Mouse (Mus musculus) neural tube, embryonic 14.5 days (tissue): ENCODE results near the gene Prkn. TPM values are rescaled to one million over a fixed set of nuclear protein-coding genes. Genes with fewer than 3 reads are reported as not detected.

ENCODE experiments used
- ATAC-seq: fragments of 200-750 bp; cut with Nextera tagmentation; 2 replicates; pipeline ENCODE4 v1.8.0; 2017; ENCODE audit warnings: low read depth, mild to moderate bottlenecking, moderate TSS enrichment, moderate library complexity
- H3K27ac ChIP-seq: fragments of 300-500 bp; sonication (generic); 2 replicates; pipeline ENCODE4 v1.5.1; 2014; ENCODE audit warnings: low read depth, mild to moderate bottlenecking, control low read depth, low read length, moderate library complexity, mixed read lengths
- H3K27me3 ChIP-seq: fragments of 300-500 bp; sonication (generic); 2 replicates; pipeline ENCODE4 v1.6.1; 2014; ENCODE audit warnings: low read length; ENCODE audit not compliant: control insufficient read depth, insufficient read depth
- H3K36me3 ChIP-seq: fragments of 300-500 bp; sonication (generic); 2 replicates; pipeline ENCODE4 v1.6.1; 2014; ENCODE audit warnings: low read length, mixed read lengths; ENCODE audit not compliant: control insufficient read depth, insufficient read depth
- H3K4me1 ChIP-seq: fragments of 300-500 bp; sonication (generic); 2 replicates; pipeline ENCODE4 v1.6.1; 2014; ENCODE audit warnings: low read length; ENCODE audit not compliant: control insufficient read depth, insufficient read depth
- H3K4me2 ChIP-seq: fragments of 300-500 bp; sonication (generic); 2 replicates; pipeline ENCODE4 v1.6.1; 2014; ENCODE audit warnings: mild to moderate bottlenecking, low read depth, low read length, control low read depth
- H3K4me3 ChIP-seq: fragments of 300-500 bp; sonication (generic); 2 replicates; pipeline ENCODE4 v1.5.1; 2014; ENCODE audit warnings: low read depth, low read length, control low read depth, mixed read lengths
- H3K9ac ChIP-seq: fragments of 300-500 bp; sonication (generic); replicated peaks from 2 replicates; pipeline ENCODE4 v1.6.1; 2014; ENCODE audit warnings: low read depth, mild to moderate bottlenecking, control low read depth, low read length, mixed read lengths
- H3K9me3 ChIP-seq: fragments of 300-500 bp; sonication (generic); 2 replicates; pipeline ENCODE4 v1.6.1; 2016; ENCODE audit warnings: low read length; ENCODE audit not compliant: control insufficient read depth
- WGBS: fragments of 180-500 bp; shearing (Covaris S2); extraction: QIAGEN DNeasy Blood & Tissue Kit; methylation state at CpG from one replicate; pipeline ENCODE4 v1.1.7; 2014; 5-methylcytosine and 5-hydroxymethylcytosine counted together
- polyA plus RNA-seq: library from polyadenylated mRNA; unstranded; fragments of >200 nt; fragmentation: Nextera tagmentation; extraction: Ambion mirVana; gene quantifications from 2 replicates; pipeline ENCODE4 v1.2.1, GENCODE M21; 2014

Prkn gene
- polyA plus RNA-seq, 1 experiment from 2014 or later: 7.3 TPM

GRCm38 (mm10) chr17:12045861-12046273 lies 1205.7 kb downstream of the Prkn start:
- H3K4me3 ChIP-seq: no peak overlapping the region
- H3K36me3 ChIP-seq: no peaks in the 10 kb centered on the region
- no peaks in the 10 kb centered on the region for H3K9me3 ChIP-seq
- ATAC-seq: no peak
- 39% methylated on average over 5 of the region's 5 CpGs for WGBS
- no peak overlapping the region for H3K9ac ChIP-seq
- no peak overlapping the region for H3K4me2 ChIP-seq
- H3K27me3 ChIP-seq: 0 out of 2 replicates have a peak, but pooled peaks cover 2% of the 10 kb centered on the region
- H3K27ac ChIP-seq: no peak overlapping the region
- no peaks in the 10 kb centered on the region; the same call in 1 of the 2 replicates for H3K4me1 ChIP-seq

GRCm38 (mm10) chr17:12047032-12047431 lies 1206.8 kb downstream of the Prkn start:
- 54% methylated on average over 7 of the region's 7 CpGs for WGBS
- H3K27me3 ChIP-seq: 0 out of 2 replicates have a peak, but pooled peaks cover 2% of the 10 kb centered on the region
- no peaks in the 10 kb centered on the region; the same call in 1 of the 2 replicates for H3K4me1 ChIP-seq
- no peak overlapping the region for H3K4me2 ChIP-seq
- H3K9ac ChIP-seq: no peak overlapping the region
- no peak overlapping the region for H3K4me3 ChIP-seq
- no peak for ATAC-seq
- H3K27ac ChIP-seq: no peak overlapping the region
- no peaks in the 10 kb centered on the region for H3K36me3 ChIP-seq
- no peaks in the 10 kb centered on the region for H3K9me3 ChIP-seq

DNA sequence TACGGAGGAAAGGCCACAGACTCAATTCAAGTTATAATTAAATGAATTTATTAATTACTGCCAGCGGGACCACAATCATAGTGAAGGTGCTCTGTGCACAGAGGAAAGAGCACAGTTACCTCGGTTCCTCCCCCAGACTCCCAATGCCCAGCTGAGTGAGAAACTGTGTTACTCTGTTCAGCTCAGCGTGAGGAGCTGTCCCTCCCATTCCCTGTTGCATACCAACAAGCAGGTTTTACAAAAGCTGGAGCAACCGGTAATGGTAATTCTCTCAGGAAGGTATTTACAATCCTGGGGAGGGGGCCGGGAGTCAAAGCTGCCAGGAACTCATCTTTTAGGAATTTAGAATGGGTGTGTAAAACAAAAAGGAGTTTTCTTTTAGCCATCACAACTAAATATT lies 1207.3 kb downstream of the Prkn start:
- 16% methylated on average over 6 of the region's 6 CpGs for WGBS
- no peaks in the 10 kb centered on the region for H3K9me3 ChIP-seq
- 0 out of 2 replicates have a peak, but pooled peaks cover 2% of the 10 kb centered on the region for H3K27me3 ChIP-seq
- H3K27ac ChIP-seq: no peak overlapping the region
- no peak overlapping the region for H3K4me3 ChIP-seq
- H3K9ac ChIP-seq: no peak overlapping the region
- no peaks in the 10 kb centered on the region; the same call in 1 of the 2 replicates for H3K4me1 ChIP-seq
- ATAC-seq: no peak
- no peaks in the 10 kb centered on the region for H3K36me3 ChIP-seq
- H3K4me2 ChIP-seq: no peak overlapping the region

- 78% methylated on average over 9 of the region's 9 CpGs for WGBS
- no peak overlapping the region for H3K9ac ChIP-seq
- H3K27me3 ChIP-seq: 0 out of 2 replicates have a peak, but pooled peaks cover 2% of the 10 kb centered on the region
- no peak overlapping the region for H3K27ac ChIP-seq
- no peak overlapping the region for H3K4me2 ChIP-seq
- ATAC-seq: no peak
- H3K9me3 ChIP-seq: no peaks in the 10 kb centered on the region
- H3K36me3 ChIP-seq: no peaks in the 10 kb centered on the region
- H3K4me3 ChIP-seq: no peak overlapping the region
- H3K4me1 ChIP-seq: no peaks in the 10 kb centered on the region; the same call in 1 of the 2 replicates
These were observed 1208.7 kb downstream of the Prkn start for GRCm38 (mm10) chr17:12048695-12049490.

DNA sequence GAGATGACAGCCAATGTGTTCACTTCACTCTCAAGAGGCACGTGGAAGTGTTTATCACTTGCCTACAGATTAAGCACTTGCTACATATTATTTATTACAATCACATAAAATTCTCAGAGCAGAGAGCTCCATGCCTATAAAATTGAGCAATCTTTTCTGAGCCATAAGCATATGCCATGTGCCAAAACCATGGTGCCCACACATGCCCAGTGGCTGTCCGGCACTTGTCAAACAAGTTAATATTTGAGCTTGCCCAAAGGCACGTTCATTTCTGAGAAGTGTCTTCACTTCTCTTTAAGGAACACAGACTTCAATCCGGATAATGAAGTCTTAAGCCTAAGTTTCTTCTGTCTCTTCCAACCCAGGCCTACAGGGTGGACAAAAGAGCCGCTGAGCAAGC lies 1210.1 kb downstream of the Prkn start:
- Histone ChIP-seq H3K27ac (no peak overlapping the region), H3K4me1 (no peaks in the 10 kb centered on the region; the same call in 1 of the 2 replicates), H3K9ac (no peak overlapping the region), H3K4me2 (no peak overlapping the region), H3K27me3 (no peaks in the 10 kb centered on the region), H3K4me3 (no peak overlapping the region), H3K36me3 (no peaks in the 10 kb centered on the region), H3K9me3 (no peaks in the 10 kb centered on the region)
- 88% methylated on average over 5 of the region's 5 CpGs for WGBS
- no peak for ATAC-seq

GRCm38 (mm10) chr17:12051031-12051430 lies 1210.8 kb downstream of the Prkn start:
- Histone ChIP-seq H3K4me2 (no peak overlapping the region), H3K9me3 (no peaks in the 10 kb centered on the region), H3K9ac (no peak overlapping the region), H3K4me3 (no peak overlapping the region), H3K27ac (no peak overlapping the region), H3K4me1 (no peaks in the 10 kb centered on the region; the same call in 1 of the 2 replicates), H3K36me3 (no peaks in the 10 kb centered on the region), H3K27me3 (no peaks in the 10 kb centered on the region)
- 90% methylated on average over 3 of the region's 3 CpGs for WGBS
- ATAC-seq: no peak

DNA sequence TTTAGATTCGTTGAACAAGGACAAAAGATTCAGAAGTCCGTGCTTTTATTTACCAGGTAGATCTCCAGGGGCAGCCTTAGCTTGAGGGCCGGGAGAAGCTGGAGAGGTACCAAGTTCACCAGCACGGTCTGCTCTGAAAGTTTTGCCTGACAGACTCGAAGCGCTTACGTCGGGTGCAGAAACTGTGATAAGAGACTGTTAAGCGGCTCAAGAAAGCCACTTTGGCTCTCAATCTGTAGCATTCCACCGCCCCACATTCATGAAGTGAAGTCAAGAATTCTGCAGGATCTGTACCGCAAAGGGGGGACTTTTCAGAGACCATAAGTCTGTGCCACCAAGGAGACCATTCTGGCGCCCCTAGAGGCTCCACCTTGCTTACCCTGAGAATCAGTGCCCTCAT lies 1212.5 kb downstream of the Prkn start:
- no peak overlapping the region for H3K4me3 ChIP-seq
- H3K27ac ChIP-seq: no peak overlapping the region
- H3K9me3 ChIP-seq: no peaks in the 10 kb centered on the region
- H3K36me3 ChIP-seq: no peaks in the 10 kb centered on the region
- no peak for ATAC-seq
- no peak overlapping the region for H3K9ac ChIP-seq
- no peaks in the 10 kb centered on the region for H3K27me3 ChIP-seq
- H3K4me2 ChIP-seq: no peak overlapping the region
- H3K4me1 ChIP-seq: no peaks in the 10 kb centered on the region
- WGBS: 93% methylated on average over 12 of the region's 12 CpGs

GRCm38 (mm10) chr17:12059041-12059440 lies 1218.9 kb downstream of the Prkn start:
- no peaks in the 10 kb centered on the region for H3K9me3 ChIP-seq
- no peak for ATAC-seq
- no peak overlapping the region for H3K27ac ChIP-seq
- 92% methylated on average over 6 of the region's 6 CpGs for WGBS
- no peaks in the 10 kb centered on the region for H3K36me3 ChIP-seq
- H3K4me2 ChIP-seq: no peak overlapping the region
- H3K9ac ChIP-seq: no peak overlapping the region
- no peaks in the 10 kb centered on the region for H3K27me3 ChIP-seq
- no peaks in the 10 kb centered on the region for H3K4me1 ChIP-seq
- H3K4me3 ChIP-seq: no peak overlapping the region

GRCm38 (mm10) chr17:12061381-12061780 lies 1221.2 kb downstream of the Prkn start:
- Histone ChIP-seq H3K4me2 (no peak overlapping the region), H3K27me3 (no peaks in the 10 kb centered on the region), H3K9me3 (no peaks in the 10 kb centered on the region), H3K4me3 (no peak overlapping the region), H3K9ac (no peak overlapping the region), H3K36me3 (no peaks in the 10 kb centered on the region), H3K4me1 (no peaks in the 10 kb centered on the region), H3K27ac (no peak overlapping the region)
- no peak for ATAC-seq
- WGBS: 93% methylated on average over 10 of the region's 10 CpGs
